Mouse (Mus musculus): ENCODE results near the gene Eif2a.

DNA sequence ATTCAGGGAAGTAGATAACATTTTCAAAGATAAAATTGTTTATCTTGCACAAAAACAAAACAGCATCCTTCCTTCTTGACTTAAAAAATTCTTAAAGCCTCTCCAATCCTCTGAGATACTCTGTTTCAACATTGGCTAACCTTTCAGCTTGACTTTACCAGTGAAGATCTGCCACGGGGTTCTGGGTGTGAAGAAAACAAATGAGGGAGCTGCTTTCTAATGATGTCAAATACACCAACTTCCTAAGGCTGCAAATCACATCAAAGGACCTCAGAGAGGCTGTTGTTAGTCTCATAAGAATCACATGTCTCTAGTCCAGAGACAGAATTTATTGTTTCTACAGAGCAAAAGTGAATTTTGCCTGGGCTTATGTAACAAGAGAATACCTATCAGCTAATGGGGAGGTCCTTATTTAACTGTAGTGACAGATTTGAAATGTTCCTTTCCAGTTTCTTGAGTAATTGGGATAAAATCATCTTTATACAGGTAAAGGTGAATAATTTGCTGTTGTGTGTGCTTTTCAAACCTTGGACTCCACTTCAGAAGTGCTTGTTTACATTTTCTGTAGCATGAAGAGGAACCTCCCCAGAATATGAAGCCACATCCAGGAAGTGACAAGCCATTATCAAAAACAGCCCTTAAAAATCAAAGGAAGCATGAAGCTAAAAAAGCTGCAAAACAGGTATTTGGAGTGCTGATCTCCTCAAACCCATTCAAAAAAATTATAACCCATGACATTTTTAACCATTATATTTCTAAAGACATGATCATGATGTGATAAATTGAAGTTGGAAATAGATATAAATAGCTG is 26.6 kb downstream of the Eif2a start:
- no peak for TF ChIP-seq POLR2A (IDR thresholded peaks at IDR 0.05; ENCODE audit: insufficient read length, low read depth)
- no peak for TF ChIP-seq POLR2AphosphoS2 (IDR thresholded peaks at IDR 0.05; ENCODE audit: insufficient read length, low read depth)
- TF ChIP-seq USF1 (IDR thresholded peaks at IDR 0.05; ENCODE audit: low read depth): no peak
- TF ChIP-seq MYOG (IDR thresholded peaks at IDR 0.05; ENCODE audit: control insufficient read depth in 1 of 3, insufficient read depth in 1 of 3, insufficient read length in 2 of 3, low read depth in 2 of 3): no peak
- TF ChIP-seq E2F4 (IDR thresholded peaks at IDR 0.05; ENCODE audit: insufficient read depth): no peak
- no peak for TF ChIP-seq TCF3 (IDR thresholded peaks at IDR 0.05; ENCODE audit: insufficient read length, low read depth)
- no peak for TF ChIP-seq TCF12 (IDR thresholded peaks at IDR 0.05; ENCODE audit: insufficient read depth, poor library complexity, severe bottlenecking)
- no peak for TF ChIP-seq MYOD1 (IDR thresholded peaks at IDR 0.05; ENCODE audit: control insufficient read depth in 1 of 3, insufficient read length in 2 of 3, low read depth in 2 of 3)
- no peak for TF ChIP-seq CEBPB (IDR thresholded peaks at IDR 0.05; ENCODE audit: insufficient read depth, poor library complexity, severe bottlenecking)
- no peak for TF ChIP-seq REST (IDR thresholded peaks at IDR 0.05; ENCODE audit: insufficient read depth, insufficient read length)
- TF ChIP-seq MAX (IDR thresholded peaks at IDR 0.05; ENCODE audit: low read depth): no peak
